Mouse (Mus musculus) heart, postnatal 0 days (tissue): ENCODE results near the gene 2010300C02Rik. TPM values are rescaled to one million over a fixed set of nuclear protein-coding genes. Genes with fewer than 3 reads are reported as not detected.
"Not testable (repeated sequence)": the region's sequence is repeated elsewhere in the genome, so short reads cannot be mapped to it uniquely, and the experiment has no call there.

Experiments used
- ATAC-seq: fragments of 200-750 bp; cut with Nextera tagmentation; 2 replicates; pipeline ENCODE4 v1.8.0; 2017; ENCODE audit warnings: low read depth, moderate number of reproducible peaks, moderate library complexity; ENCODE audit not compliant: insufficient read depth
- DNase-seq: peaks from one replicate; pipeline ENCODE4 v3.0.0-alpha.2; 2016; ENCODE audit warnings: low spot score
- H3K27ac ChIP-seq: fragments of 300-500 bp; sonication (generic); 2 replicates; pipeline ENCODE4 v1.5.1; 2014; ENCODE audit warnings: low read depth, mild to moderate bottlenecking
- H3K27me3 ChIP-seq: fragments of 300-500 bp; sonication (generic); 2 replicates; pipeline ENCODE4 v1.6.1; 2014; ENCODE audit warnings: low read length, mixed read lengths; ENCODE audit not compliant: control insufficient read depth, insufficient read depth
- H3K36me3 ChIP-seq: fragments of 300-500 bp; sonication (generic); replicated peaks from 2 replicates; pipeline ENCODE4 v1.6.1; 2014; ENCODE audit warnings: low read length, mixed read lengths; ENCODE audit not compliant: control insufficient read depth, insufficient read depth
- H3K4me1 ChIP-seq: fragments of 300-500 bp; sonication (generic); 2 replicates; pipeline ENCODE4 v1.6.1; 2014; ENCODE audit warnings: antibody characterized with exemption; ENCODE audit not compliant: control insufficient read depth, insufficient read depth
- H3K4me2 ChIP-seq: fragments of 300-500 bp; sonication (generic); 2 replicates; pipeline ENCODE4 v1.6.1; 2014; ENCODE audit warnings: low read depth, mild to moderate bottlenecking, low read length, moderate library complexity
- H3K4me3 ChIP-seq: fragments of 300-500 bp; sonication (generic); 2 replicates; pipeline ENCODE4 v1.5.1; 2014; ENCODE audit warnings: low read depth, low read length
- H3K9ac ChIP-seq: fragments of 300-500 bp; sonication (generic); replicated peaks from 2 replicates; pipeline ENCODE4 v1.6.1; 2014; ENCODE audit warnings: low read depth, low read length, mixed read lengths
- H3K9me3 ChIP-seq: fragments of 300-500 bp; sonication (generic); replicated peaks from 2 replicates; pipeline ENCODE4 v1.6.1; 2016; ENCODE audit warnings: low read length; ENCODE audit not compliant: control insufficient read depth
- CTCF ChIP-seq: IDR thresholded peaks from 2 replicates; pipeline ENCODE4 v1.5.1; 2016; ENCODE audit warnings: antibody characterized with exemption, control low read depth, low read depth
- EP300 ChIP-seq: IDR thresholded peaks from 2 replicates; pipeline ENCODE4 v1.6.1; 2016; ENCODE audit warnings: antibody characterized with exemption, low read depth
- WGBS: fragments of 180-500 bp; shearing (Covaris S2); extraction: QIAGEN DNeasy Blood & Tissue Kit; methylation state at CpG from one replicate; pipeline ENCODE4 v1.1.7; 2014; 5-methylcytosine and 5-hydroxymethylcytosine counted together
- polyA plus RNA-seq: library from polyadenylated mRNA; unstranded; fragments of >200 nt; fragmentation: Nextera tagmentation; extraction: Ambion mirVana; gene quantifications from 2 replicates; pipeline ENCODE4 v1.2.1, GENCODE M21; 2015
- total RNA-seq: library from RNA; depleted of rRNA; stranded (reverse); fragments of >200 nt; gene quantifications from 2 replicates; pipeline ENCODE4 v1.2.3, GENCODE M21; 2014; ENCODE audit warnings: low replicate concordance

The 2010300C02Rik gene
- total and polyA plus RNA-seq, 2 experiments from 2014 or later, result 0.46 to 1.0 TPM

GRCm38 (mm10) chr1:37718516-37718915, 1.4 kb downstream of the 2010300C02Rik start:
- ATAC-seq (no peak), DNase-seq (no peak)
- 68% methylated on average over 7 of the region's 7 CpGs for WGBS
- Histone ChIP-seq H3K4me1 (no peaks in the 10 kb centered on the region), H3K4me3 (no peak overlapping the region), H3K9me3 (no peaks in the 10 kb centered on the region), H3K4me2 (no peak overlapping the region), H3K9ac (no peak overlapping the region), H3K27ac (no peak overlapping the region), H3K27me3 (peaks cover 13% of the 10 kb centered on the region; the same call in 1 of the 2 replicates), H3K36me3 (no peaks in the 10 kb centered on the region)
- no peak for TF ChIP-seq CTCF
- TF ChIP-seq EP300, result no peak

DNA sequence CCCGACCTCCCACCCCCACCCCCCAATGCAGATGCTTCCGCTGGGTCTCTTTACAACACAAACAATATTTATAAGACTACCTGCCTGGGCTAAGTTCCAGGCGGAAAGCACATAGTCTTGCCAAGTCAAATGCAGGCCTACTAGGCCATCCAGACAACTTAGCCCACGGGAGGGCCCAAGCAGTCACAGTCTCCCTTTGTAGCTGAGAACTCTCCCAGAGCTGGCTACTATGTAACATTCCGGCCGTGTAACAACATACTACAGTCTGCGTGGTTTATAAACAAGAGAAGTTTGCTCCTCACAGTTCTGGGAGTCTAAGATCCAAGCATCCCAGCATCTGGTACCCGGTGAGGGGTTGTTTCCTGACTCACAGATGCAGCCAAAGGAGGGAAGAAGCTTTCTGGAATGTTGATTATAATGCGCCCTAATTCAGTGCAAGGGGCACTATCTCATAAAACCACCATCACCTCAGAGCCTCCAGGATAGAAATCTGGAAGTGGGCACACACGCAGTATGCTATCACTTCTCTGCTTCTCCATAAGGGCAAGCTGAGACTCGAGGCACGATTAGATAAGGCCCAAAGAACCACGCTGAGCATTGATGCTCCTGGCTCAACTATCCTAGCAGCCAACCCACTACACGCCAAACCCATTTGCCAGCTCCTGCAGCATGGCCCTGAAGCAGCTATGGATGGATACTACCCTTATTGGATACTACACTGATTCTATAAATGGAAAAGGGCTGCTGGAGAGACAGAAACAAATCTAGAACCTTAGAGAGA, 2.3 kb downstream of the 2010300C02Rik start:
- no peaks in the 10 kb centered on the region for H3K9me3 ChIP-seq
- peaks cover 13% of the 10 kb centered on the region; the same call in 1 of the 2 replicates for H3K27me3 ChIP-seq
- ATAC-seq, result no peak
- no peak overlapping the region for H3K4me3 ChIP-seq
- H3K36me3 ChIP-seq, result no peaks in the 10 kb centered on the region
- no peaks in the 10 kb centered on the region for H3K4me1 ChIP-seq
- no peak for DNase-seq
- H3K9ac ChIP-seq, result no peak overlapping the region
- 69% methylated on average over 14 of the region's 14 CpGs for WGBS
- H3K4me2 ChIP-seq, result no peak overlapping the region
- no peak for TF ChIP-seq CTCF
- no peak for TF ChIP-seq EP300
- H3K27ac ChIP-seq, result no peak overlapping the region

- H3K9me3 ChIP-seq, H3K4me2 ChIP-seq, ATAC-seq, H3K4me1 ChIP-seq, H3K27ac ChIP-seq, H3K9ac ChIP-seq, H3K4me3 ChIP-seq, H3K27me3 ChIP-seq, DNase-seq, H3K36me3 ChIP-seq: not testable (repeated sequence)
- WGBS, result 40% methylated on average over 4 of the region's 4 CpGs
Observed at GRCm38 (mm10) chr1:37712357-37712737, 7.5 kb downstream of the 2010300C02Rik start.

GRCm38 (mm10) chr1:37711596-37712356, 8.1 kb downstream of the 2010300C02Rik start:
- Histone ChIP-seq H3K9me3 (no peaks in the 10 kb centered on the region), H3K36me3 (no peaks in the 10 kb centered on the region), H3K9ac (no peak overlapping the region), H3K27ac (no peak overlapping the region), H3K4me1 (no peaks in the 10 kb centered on the region), H3K27me3 (no peaks in the 10 kb centered on the region), H3K4me3 (no peak overlapping the region), H3K4me2 (no peak overlapping the region)
- ATAC-seq, result no peak
- TF ChIP-seq EP300, result no peak
- no peak for TF ChIP-seq CTCF
- 84% methylated on average over 10 of the region's 10 CpGs for WGBS
- no peak for DNase-seq

DNA sequence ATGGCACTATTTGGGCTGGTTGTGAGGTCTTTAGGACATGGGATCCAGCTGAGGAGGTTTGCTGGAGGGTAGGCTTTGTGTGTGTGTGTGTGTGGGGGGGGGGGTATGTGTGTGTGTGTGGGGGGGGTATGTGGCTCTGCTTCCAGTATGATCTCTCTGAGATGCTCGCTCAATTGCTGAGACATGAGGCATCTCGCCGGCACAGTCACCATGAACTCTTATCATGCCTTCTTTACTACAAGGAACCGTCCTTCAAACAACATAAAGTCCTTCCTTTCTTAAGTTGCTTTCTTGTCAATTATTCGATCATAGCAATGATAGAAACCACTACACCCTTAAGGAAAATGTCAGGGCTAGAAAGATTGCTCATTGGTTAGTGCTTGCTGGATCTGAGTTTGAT, 8.8 kb downstream of the 2010300C02Rik start:
- TF ChIP-seq CTCF (no peak), EP300 (no peak)
- no peaks in the 10 kb centered on the region for H3K27me3 ChIP-seq
- no peaks in the 10 kb centered on the region for H3K9me3 ChIP-seq
- no peak overlapping the region for H3K4me3 ChIP-seq
- ATAC-seq (no peak), DNase-seq (no peak)
- H3K4me2 ChIP-seq, result no peak overlapping the region
- H3K27ac ChIP-seq, result no peak overlapping the region
- no peaks in the 10 kb centered on the region for H3K4me1 ChIP-seq
- H3K9ac ChIP-seq, result no peak overlapping the region
- 90% methylated on average over 5 of the region's 5 CpGs for WGBS
- H3K36me3 ChIP-seq, result no peaks in the 10 kb centered on the region
